Mouse (Mus musculus) liver, embryonic 11.5 days (tissue): Measurements from ENCODE around the gene Rnaseh2a. TPM values are rescaled to one million over a fixed set of nuclear protein-coding genes. Genes with fewer than 3 reads are reported as not detected.

Source experiments
- ATAC-seq: fragments of 200-750 bp; cut with Nextera tagmentation; replicated peaks from 2 replicates; pipeline ENCODE4 v1.8.0; 2017; ENCODE audit warnings: moderate number of reproducible peaks, mild to moderate bottlenecking, moderate TSS enrichment, moderate library complexity; ENCODE audit not compliant: low FRiP score
- DNase-seq: peaks from one replicate; pipeline ENCODE4 v3.0.0-alpha.2; 2017; ENCODE audit warnings: low spot score
- H3K27ac ChIP-seq: fragments of 300-500 bp; sonication (generic); 2 replicates; pipeline ENCODE4 v1.5.1; 2014; ENCODE audit warnings: mild to moderate bottlenecking, low read depth, low read length, control low read depth
- H3K27me3 ChIP-seq: fragments of 300-500 bp; sonication (generic); replicated peaks from 2 replicates; pipeline ENCODE4 v1.6.1; 2014; ENCODE audit warnings: low read length, mixed read lengths; ENCODE audit not compliant: control insufficient read depth, insufficient read depth
- H3K36me3 ChIP-seq: fragments of 300-500 bp; sonication (generic); 2 replicates; pipeline ENCODE4 v1.6.1; 2014; ENCODE audit warnings: mild to moderate bottlenecking, low read length, moderate library complexity, mixed read lengths; ENCODE audit not compliant: control insufficient read depth, insufficient read depth
- H3K4me1 ChIP-seq: fragments of 300-500 bp; sonication (generic); replicated peaks from 2 replicates; pipeline ENCODE4 v1.6.1; 2014; ENCODE audit warnings: low read length, mixed read lengths; ENCODE audit not compliant: control insufficient read depth, insufficient read depth
- H3K4me2 ChIP-seq: fragments of 300-500 bp; sonication (generic); 2 replicates; pipeline ENCODE4 v1.6.1; 2014; ENCODE audit warnings: mild to moderate bottlenecking, control low read depth, moderate library complexity
- H3K4me3 ChIP-seq: fragments of 300-500 bp; sonication (generic); 2 replicates; pipeline ENCODE4 v1.5.1; 2014; ENCODE audit warnings: low read depth, low read length, control low read depth
- H3K9ac ChIP-seq: fragments of 300-500 bp; sonication (generic); 2 replicates; pipeline ENCODE4 v1.6.1; 2014; ENCODE audit warnings: low read depth, low read length, control low read depth
- H3K9me3 ChIP-seq: fragments of 300-500 bp; sonication (generic); 2 replicates; pipeline ENCODE4 v1.6.1; 2016; ENCODE audit warnings: low read length, inconsistent platforms, mixed read lengths; ENCODE audit not compliant: control insufficient read depth
- WGBS: fragments of 180-500 bp; shearing (Covaris S2); extraction: QIAGEN DNeasy Blood & Tissue Kit; methylation state at CpG from one replicate; pipeline ENCODE4 v1.1.7; 2014; 5-methylcytosine and 5-hydroxymethylcytosine counted together
- polyA plus RNA-seq: library from polyadenylated mRNA; unstranded; fragments of >200 nt; fragmentation: Nextera tagmentation; extraction: Ambion mirVana; gene quantifications from 2 replicates; pipeline ENCODE4 v1.2.1, GENCODE M21; 2014

The Rnaseh2a gene
- polyA plus RNA-seq, 1 experiment from 2014 or later, result 197 TPM

DNA sequence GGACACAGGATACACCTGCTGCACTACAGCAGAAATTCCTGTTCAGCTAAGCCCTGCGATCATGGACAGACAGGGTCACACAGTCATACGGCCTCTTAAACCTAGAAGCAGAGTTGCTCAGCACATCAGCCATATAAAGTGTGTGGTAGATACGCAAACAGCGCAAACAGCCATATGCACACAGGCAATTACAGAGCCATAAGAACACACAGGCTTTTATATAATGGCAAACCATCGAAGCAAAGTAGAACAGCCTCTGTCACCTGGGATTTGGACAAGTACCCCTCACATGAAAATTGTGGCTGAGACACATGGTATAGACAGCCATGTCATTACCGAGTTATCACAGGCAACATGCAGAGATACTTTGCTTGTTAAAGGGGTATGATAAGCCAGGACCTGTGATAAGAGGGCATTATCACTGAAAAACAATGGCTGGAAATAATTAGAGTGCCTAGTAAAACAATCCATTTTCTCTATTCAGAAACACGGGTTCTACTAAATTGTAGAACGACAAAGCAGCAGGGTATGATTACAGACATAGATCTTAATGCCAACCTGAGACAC is 16.9 kb upstream of the Rnaseh2a start:
- no peak for ATAC-seq
- WGBS, result 33% methylated on average over 8 of the region's 8 CpGs
- H3K4me1 ChIP-seq, result peaks cover 54% of the 10 kb centered on the region
- no peaks in the 10 kb centered on the region for H3K27me3 ChIP-seq
- H3K4me2 ChIP-seq, result peak overlapping the region; percentile 92
- H3K27ac ChIP-seq, result peak overlapping the region; percentile 85
- no peaks in the 10 kb centered on the region for H3K9me3 ChIP-seq
- H3K36me3 ChIP-seq, result no peaks in the 10 kb centered on the region
- H3K9ac ChIP-seq, result peak overlapping the region; percentile 77
- DNase-seq, result no peak
- H3K4me3 ChIP-seq, result peak overlapping the region; percentile 54

DNA sequence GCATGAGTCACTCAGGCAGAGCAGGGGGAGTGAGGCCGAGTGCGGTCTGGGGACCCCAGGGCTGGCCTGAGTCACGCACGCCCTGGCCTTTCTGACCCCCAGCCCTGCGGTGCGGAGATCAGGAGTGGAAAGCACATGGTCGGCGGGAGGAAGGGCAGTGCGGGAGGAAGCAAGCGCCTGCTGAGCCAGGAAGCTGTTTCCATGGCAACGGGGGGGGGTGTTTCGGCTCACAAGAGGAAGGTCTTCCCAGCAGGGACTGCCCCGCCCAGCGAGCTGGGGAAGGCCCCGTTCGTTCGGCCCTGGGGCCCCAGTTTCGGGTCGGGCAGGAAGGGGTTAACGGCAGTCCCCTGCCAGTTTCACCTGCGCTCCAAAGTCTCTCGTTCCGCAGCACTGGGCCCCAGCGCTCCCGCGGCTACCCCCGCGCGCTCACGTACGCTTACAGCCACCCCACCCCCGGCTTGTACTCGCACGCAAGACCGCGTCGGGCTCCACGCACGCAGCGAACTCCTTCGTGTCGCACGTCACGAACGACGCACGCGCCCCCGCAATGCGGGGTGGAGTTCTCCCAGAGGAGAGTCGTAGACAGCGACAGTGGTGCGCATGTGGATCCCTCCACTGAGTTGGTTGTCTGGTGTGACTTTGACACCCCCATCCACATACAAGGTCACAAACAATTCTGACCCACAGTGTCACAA is 16.3 kb upstream of the Rnaseh2a start:
- under 1% methylated on average over 53 of the region's 53 CpGs for WGBS
- peak overlapping the region; percentile 77 for H3K9ac ChIP-seq
- H3K27ac ChIP-seq, result peak overlapping the region; percentile 85
- DNase-seq (peak; percentile 89), ATAC-seq (peak; percentile 39)
- H3K27me3 ChIP-seq, result no peaks in the 10 kb centered on the region
- H3K4me1 ChIP-seq, result peaks cover 57% of the 10 kb centered on the region
- peak overlapping the region; percentile 92 for H3K4me2 ChIP-seq
- peak overlapping the region; percentile 54 for H3K4me3 ChIP-seq
- no peaks in the 10 kb centered on the region for H3K9me3 ChIP-seq
- no peaks in the 10 kb centered on the region for H3K36me3 ChIP-seq

DNA sequence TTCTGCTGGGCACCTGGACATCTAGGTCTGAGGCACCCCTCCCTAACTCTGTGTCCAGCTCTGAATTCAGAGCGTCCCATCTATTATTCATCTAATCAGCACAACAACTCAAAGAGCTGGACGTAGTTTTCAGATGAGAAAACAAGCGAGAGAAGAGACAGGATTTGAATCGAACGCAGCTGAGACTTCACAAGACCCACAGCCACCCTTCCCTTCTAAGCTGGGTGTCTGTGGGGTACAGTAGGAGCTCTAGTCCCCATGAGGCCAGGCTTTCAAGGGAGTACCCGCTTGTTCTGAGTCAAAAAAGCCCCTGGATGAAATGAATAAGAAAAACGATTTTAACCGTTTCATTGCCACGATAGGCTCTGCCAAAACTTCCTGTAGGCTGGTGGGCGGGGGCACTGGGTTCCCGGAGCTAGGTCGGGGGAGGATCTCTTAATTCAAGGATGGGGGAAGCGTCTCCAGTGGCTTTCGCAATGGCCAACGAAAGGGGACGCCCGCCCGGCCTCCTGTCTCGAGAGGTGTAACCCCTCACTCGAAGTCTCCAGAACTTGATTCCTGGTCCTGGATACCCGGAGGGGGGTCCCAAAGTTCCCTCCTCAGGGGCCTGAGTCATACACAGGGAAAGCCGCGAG is 15.6 kb upstream of the Rnaseh2a start:
- Histone ChIP-seq H3K4me3 (peak overlapping the region; percentile 54), H3K9ac (peak overlapping the region; percentile 77), H3K27ac (peak overlapping the region; percentile 85), H3K36me3 (no peaks in the 10 kb centered on the region), H3K4me1 (peaks cover 60% of the 10 kb centered on the region), H3K9me3 (no peaks in the 10 kb centered on the region), H3K27me3 (no peaks in the 10 kb centered on the region), H3K4me2 (peak overlapping the region; percentile 92)
- ATAC-seq (no peak), DNase-seq (no peak)
- WGBS, result 2% methylated on average over 23 of the region's 23 CpGs

DNA sequence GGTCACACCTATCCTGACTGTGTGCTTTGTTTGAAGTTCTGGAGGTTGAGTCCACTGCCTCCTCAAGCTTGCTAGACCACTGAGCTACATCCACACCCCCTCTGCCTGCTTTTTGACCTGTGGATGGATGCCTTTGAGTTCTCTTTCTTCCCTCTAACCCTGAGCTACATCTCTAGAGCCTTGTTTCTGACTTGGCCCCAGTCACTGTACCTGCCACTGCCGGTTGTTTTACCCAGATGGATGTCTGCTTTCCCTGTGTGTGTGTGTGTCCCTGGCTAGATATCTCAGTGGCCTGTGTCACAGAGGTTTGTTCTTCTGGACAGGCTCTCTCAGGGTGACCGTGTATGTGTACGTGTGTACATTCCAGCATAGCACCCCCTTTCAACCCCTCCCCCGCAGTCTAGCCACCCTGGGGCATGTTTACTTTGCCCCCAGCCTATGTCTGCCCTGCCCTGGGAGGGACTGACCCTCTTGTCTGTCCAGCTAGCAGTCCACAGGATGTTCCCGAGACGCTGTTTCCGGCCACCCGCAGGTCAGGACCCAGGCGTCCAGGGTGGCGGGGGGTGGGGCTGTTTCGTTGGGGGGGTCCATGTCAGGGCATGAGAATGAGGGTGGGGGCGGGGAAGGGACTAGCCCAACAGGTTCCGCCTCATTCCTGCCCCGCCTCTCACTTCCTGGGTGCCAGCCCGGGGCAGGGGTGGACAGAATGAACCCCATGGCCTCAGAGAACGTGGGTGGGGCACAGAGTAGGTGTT is 14.9 kb upstream of the Rnaseh2a start:
- WGBS, result 13% methylated on average over 16 of the region's 16 CpGs
- H3K27me3 ChIP-seq, result no peaks in the 10 kb centered on the region
- peak overlapping the region; percentile 92 for H3K4me2 ChIP-seq
- H3K36me3 ChIP-seq, result no peaks in the 10 kb centered on the region
- no peaks in the 10 kb centered on the region for H3K9me3 ChIP-seq
- H3K9ac ChIP-seq, result peak overlapping the region; percentile 77
- peak overlapping the region; percentile 54 for H3K4me3 ChIP-seq
- ATAC-seq (no peak), DNase-seq (peak; percentile 53)
- H3K4me1 ChIP-seq, result peaks cover 65% of the 10 kb centered on the region
- peak overlapping the region; percentile 79 for H3K27ac ChIP-seq

DNA sequence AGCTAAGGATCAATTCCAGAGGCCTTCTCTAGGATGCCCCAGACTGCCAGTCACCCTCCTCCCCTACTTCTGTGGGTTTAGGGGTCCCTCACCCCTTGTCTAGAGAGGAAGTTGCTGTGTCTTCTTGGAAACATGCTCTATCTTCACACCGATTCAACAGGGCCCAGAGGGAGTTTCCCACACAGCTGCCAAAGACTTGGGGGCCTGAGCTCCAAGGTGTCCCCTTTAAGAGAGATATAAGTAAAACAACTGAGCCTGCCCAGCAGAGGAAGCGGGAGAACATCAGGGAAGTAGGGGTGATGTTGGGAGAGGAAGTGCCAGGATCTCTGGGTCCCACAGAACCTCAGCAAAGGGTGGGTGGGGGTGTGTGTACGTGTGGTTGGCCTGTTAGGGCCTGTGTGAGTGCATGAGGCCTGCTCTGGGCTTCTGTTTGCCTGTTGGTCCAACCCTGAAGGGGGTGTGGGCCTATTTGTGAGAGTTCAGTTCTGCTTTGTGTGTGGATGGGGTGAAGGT is 13.0 kb upstream of the Rnaseh2a start:
- 43% methylated on average over 3 of the region's 3 CpGs for WGBS
- DNase-seq, result no peak
- Histone ChIP-seq H3K27me3 (no peaks in the 10 kb centered on the region), H3K4me2 (peak overlapping the region; percentile 0; the same call in 1 of the 2 replicates), H3K4me1 (peaks cover 70% of the 10 kb centered on the region), H3K4me3 (no peak overlapping the region), H3K9ac (no peak overlapping the region), H3K27ac (0 out of 2 replicates have a peak overlapping the region, but pooled peaks have one; percentile 17), H3K36me3 (no peaks in the 10 kb centered on the region), H3K9me3 (no peaks in the 10 kb centered on the region)
- ATAC-seq, result no peak

DNA sequence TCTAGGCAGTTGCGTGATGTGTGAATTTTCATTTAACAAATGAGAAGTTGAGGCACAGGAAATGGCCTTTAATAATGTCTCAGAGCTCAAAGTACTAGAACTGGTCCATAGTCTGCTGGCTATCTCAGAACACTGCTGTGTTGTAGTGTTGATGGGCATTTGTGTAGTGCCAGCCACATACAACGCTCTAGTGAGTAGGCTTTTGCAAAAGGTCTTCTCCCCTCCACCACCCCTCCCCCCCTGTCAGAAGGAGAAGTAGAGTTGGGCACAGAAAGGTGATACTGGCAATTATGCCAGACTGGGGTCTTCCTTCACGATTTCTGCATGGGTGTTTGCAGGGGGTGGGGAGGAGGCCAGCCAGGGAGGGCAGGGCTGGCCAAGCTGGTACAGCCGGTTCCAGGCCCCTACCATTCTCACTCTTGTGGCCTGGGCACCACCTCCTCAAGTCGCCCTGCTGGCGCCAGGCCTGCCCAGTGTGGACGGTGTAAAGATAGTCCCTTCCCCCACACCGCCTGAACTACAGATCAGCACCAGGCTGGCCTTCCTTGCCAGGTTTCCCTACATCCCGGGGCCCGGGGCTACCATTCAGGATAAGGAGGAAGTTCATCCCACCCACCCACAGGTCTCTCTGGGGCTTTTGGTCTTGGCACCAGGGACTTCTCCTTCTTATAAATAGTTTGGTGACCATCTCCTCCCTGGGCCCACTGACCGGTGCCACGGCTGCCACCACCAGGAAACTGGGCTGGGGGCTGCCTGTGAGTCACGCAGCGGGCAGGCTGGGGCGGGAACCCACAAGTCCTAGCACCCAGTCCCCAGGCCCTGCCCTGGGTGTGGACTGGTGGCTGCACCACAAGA is 12.3 kb upstream of the Rnaseh2a start:
- Histone ChIP-seq H3K4me1 (peaks cover 72% of the 10 kb centered on the region), H3K9me3 (no peaks in the 10 kb centered on the region), H3K27me3 (no peaks in the 10 kb centered on the region), H3K36me3 (no peaks in the 10 kb centered on the region), H3K4me3 (no peak overlapping the region), H3K9ac (no peak overlapping the region), H3K27ac (no peak overlapping the region), H3K4me2 (peak overlapping the region; percentile 0; the same call in 1 of the 2 replicates)
- 68% methylated on average over 15 of the region's 15 CpGs for WGBS
- ATAC-seq (no peak), DNase-seq (no peak)

DNA sequence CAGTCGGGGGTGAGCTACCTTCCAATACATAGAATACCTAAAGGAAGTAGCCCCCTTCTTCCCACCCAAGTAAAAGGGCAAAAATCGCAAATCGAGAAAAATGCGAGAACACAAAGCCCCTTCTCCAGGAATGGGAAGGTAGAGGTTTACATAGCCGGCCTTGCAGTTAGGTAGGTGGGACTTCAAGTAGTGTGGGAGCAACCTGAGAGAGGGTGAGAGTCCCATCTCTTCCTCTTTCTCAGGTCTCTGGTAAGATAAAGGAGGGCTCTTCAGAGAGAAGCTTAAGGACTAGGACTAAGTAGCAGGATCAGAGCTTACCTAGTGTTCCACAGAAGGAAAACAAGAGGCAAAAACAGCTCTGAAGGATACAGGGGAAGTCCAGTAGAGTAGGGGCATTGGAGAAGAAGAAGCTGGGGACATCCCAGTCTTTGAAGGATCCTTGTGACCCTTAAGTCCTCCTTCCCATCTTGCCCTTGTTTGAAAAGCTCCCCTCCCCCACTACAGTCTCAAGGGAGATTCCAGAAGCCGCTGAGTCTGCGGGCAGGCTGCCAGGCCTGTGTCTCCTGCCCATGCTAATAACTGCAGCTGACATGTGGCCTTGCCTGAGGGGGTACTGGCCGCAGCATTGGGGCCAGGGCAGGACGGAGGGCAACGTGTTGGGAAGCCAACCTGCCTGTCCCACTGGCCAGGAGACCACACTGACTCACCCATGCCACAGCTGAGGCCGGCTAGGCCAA is 11.2 kb upstream of the Rnaseh2a start:
- Histone ChIP-seq H3K4me2 (peak overlapping the region; percentile 99), H3K27me3 (no peaks in the 10 kb centered on the region), H3K27ac (peak overlapping the region; percentile 59; the same call in 1 of the 2 replicates), H3K9ac (peak overlapping the region; percentile 17), H3K9me3 (no peaks in the 10 kb centered on the region), H3K4me3 (peak overlapping the region; percentile 78; the same call in 1 of the 2 replicates), H3K4me1 (peaks cover 68% of the 10 kb centered on the region), H3K36me3 (no peaks in the 10 kb centered on the region)
- 47% methylated on average over 11 of the region's 11 CpGs for WGBS
- ATAC-seq (no peak), DNase-seq (no peak)
